Mouse (Mus musculus): ENCODE measurements around the gene Tm7sf3.

DNA sequence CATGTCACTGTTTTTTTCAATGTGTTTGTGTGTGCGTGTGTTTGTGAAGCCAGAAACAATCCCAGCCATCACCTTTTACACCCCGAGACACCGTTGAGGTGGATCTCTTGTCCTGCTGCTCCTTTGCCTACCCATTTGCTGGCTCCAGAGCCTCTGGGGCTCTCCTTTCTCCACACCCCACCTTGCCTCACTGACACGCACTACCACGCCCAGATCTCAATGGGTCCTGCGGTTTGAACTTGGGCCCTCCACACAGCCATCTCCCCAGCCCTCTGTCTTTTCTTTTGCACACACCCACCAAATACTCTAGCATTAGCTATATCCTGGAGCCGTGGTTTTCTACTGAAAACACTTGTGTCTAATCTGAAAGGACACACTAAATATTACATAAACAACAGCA is 30.7 kb downstream of the Tm7sf3 start:
- TF ChIP-seq POLR2A (IDR thresholded peaks at IDR 0.05; ENCODE audit: low read depth, low read length): no peak
- no peak for TF ChIP-seq CTCF (IDR thresholded peaks at IDR 0.05; ENCODE audit: borderline replicate concordance, insufficient read depth, low read length)

Measured in embryonic fibroblast, embryonic 13.5 days (primary cell).